Mouse (Mus musculus) liver, embryonic 11.5 days (tissue): Measurements from ENCODE around the gene Fam102a. TPM values are rescaled to one million over a fixed set of nuclear protein-coding genes. Genes with fewer than 3 reads are reported as not detected.

Experiments used
- ATAC-seq: fragments of 200-750 bp; cut with Nextera tagmentation; replicated peaks from 2 replicates; pipeline ENCODE4 v1.8.0; 2017; ENCODE audit warnings: moderate number of reproducible peaks, mild to moderate bottlenecking, moderate TSS enrichment, moderate library complexity; ENCODE audit not compliant: low FRiP score
- DNase-seq: peaks from one replicate; pipeline ENCODE4 v3.0.0-alpha.2; 2017; ENCODE audit warnings: low spot score
- H3K27ac ChIP-seq: fragments of 300-500 bp; sonication (generic); 2 replicates; pipeline ENCODE4 v1.5.1; 2014; ENCODE audit warnings: mild to moderate bottlenecking, low read depth, low read length, control low read depth
- H3K27me3 ChIP-seq: fragments of 300-500 bp; sonication (generic); replicated peaks from 2 replicates; pipeline ENCODE4 v1.6.1; 2014; ENCODE audit warnings: low read length, mixed read lengths; ENCODE audit not compliant: control insufficient read depth, insufficient read depth
- H3K36me3 ChIP-seq: fragments of 300-500 bp; sonication (generic); 2 replicates; pipeline ENCODE4 v1.6.1; 2014; ENCODE audit warnings: mild to moderate bottlenecking, low read length, moderate library complexity, mixed read lengths; ENCODE audit not compliant: control insufficient read depth, insufficient read depth
- H3K4me1 ChIP-seq: fragments of 300-500 bp; sonication (generic); replicated peaks from 2 replicates; pipeline ENCODE4 v1.6.1; 2014; ENCODE audit warnings: low read length, mixed read lengths; ENCODE audit not compliant: control insufficient read depth, insufficient read depth
- H3K4me2 ChIP-seq: fragments of 300-500 bp; sonication (generic); 2 replicates; pipeline ENCODE4 v1.6.1; 2014; ENCODE audit warnings: mild to moderate bottlenecking, control low read depth, moderate library complexity
- H3K4me3 ChIP-seq: fragments of 300-500 bp; sonication (generic); 2 replicates; pipeline ENCODE4 v1.5.1; 2014; ENCODE audit warnings: low read depth, low read length, control low read depth
- H3K9ac ChIP-seq: fragments of 300-500 bp; sonication (generic); 2 replicates; pipeline ENCODE4 v1.6.1; 2014; ENCODE audit warnings: low read depth, low read length, control low read depth
- H3K9me3 ChIP-seq: fragments of 300-500 bp; sonication (generic); 2 replicates; pipeline ENCODE4 v1.6.1; 2016; ENCODE audit warnings: low read length, inconsistent platforms, mixed read lengths; ENCODE audit not compliant: control insufficient read depth
- WGBS: fragments of 180-500 bp; shearing (Covaris S2); extraction: QIAGEN DNeasy Blood & Tissue Kit; methylation state at CpG from one replicate; pipeline ENCODE4 v1.1.7; 2014; 5-methylcytosine and 5-hydroxymethylcytosine counted together
- polyA plus RNA-seq: library from polyadenylated mRNA; unstranded; fragments of >200 nt; fragmentation: Nextera tagmentation; extraction: Ambion mirVana; gene quantifications from 2 replicates; pipeline ENCODE4 v1.2.1, GENCODE M21; 2014

Fam102a gene
- polyA plus RNA-seq, 1 experiment from 2014 or later, result 6.5 TPM

- DNase-seq, result no peak
- ATAC-seq, result no peak
- 64% methylated on average over 7 of the region's 7 CpGs for WGBS
- Histone ChIP-seq H3K4me1 (peaks cover 11% of the 10 kb centered on the region), H3K27ac (no peak overlapping the region), H3K9me3 (no peaks in the 10 kb centered on the region), H3K4me3 (no peak overlapping the region), H3K9ac (no peak overlapping the region), H3K4me2 (no peak overlapping the region), H3K36me3 (no peaks in the 10 kb centered on the region), H3K27me3 (no peaks in the 10 kb centered on the region)
Measured at GRCm38 (mm10) chr2:32556019-32556418, 20.9 kb downstream of the Fam102a start.

GRCm38 (mm10) chr2:32559570-32559969 lies 24.4 kb downstream of the Fam102a start:
- Histone ChIP-seq H3K27ac (no peak overlapping the region), H3K4me3 (no peak overlapping the region), H3K4me2 (no peak overlapping the region), H3K9me3 (no peaks in the 10 kb centered on the region), H3K27me3 (no peaks in the 10 kb centered on the region), H3K4me1 (peaks cover 11% of the 10 kb centered on the region), H3K9ac (no peak overlapping the region), H3K36me3 (0 out of 2 replicates have a peak, but pooled peaks cover 2% of the 10 kb centered on the region)
- DNase-seq, result no peak
- WGBS, result 83% methylated on average over 5 of the region's 5 CpGs
- no peak for ATAC-seq

- H3K27me3 ChIP-seq, result no peaks in the 10 kb centered on the region
- DNase-seq, result no peak
- H3K36me3 ChIP-seq, result peaks cover 9% of the 10 kb centered on the region
- no peak for ATAC-seq
- H3K27ac ChIP-seq, result no peak overlapping the region
- no peaks in the 10 kb centered on the region for H3K9me3 ChIP-seq
- no peak overlapping the region for H3K9ac ChIP-seq
- no peak overlapping the region for H3K4me2 ChIP-seq
- H3K4me3 ChIP-seq, result no peak overlapping the region
- WGBS, result 38% methylated on average over 4 of the region's 4 CpGs
- H3K4me1 ChIP-seq, result peaks cover under 1% of the 10 kb centered on the region; the same call in 1 of the 2 replicates
Measured at GRCm38 (mm10) chr2:32566536-32567063, 31.5 kb downstream of the Fam102a start.

GRCm38 (mm10) chr2:32568149-32568548 lies 33.0 kb downstream of the Fam102a start:
- Histone ChIP-seq H3K9me3 (no peaks in the 10 kb centered on the region), H3K27me3 (no peaks in the 10 kb centered on the region), H3K4me3 (no peak overlapping the region), H3K9ac (no peak overlapping the region), H3K36me3 (peaks cover 10% of the 10 kb centered on the region), H3K4me2 (no peak overlapping the region), H3K27ac (no peak overlapping the region), H3K4me1 (peaks cover 6% of the 10 kb centered on the region; the same call in 1 of the 2 replicates)
- ATAC-seq, result no peak
- 71% methylated on average over 5 of the region's 5 CpGs for WGBS
- DNase-seq, result no peak

- peaks cover 6% of the 10 kb centered on the region; the same call in 1 of the 2 replicates for H3K4me1 ChIP-seq
- peaks cover 10% of the 10 kb centered on the region for H3K36me3 ChIP-seq
- H3K4me2 ChIP-seq, result no peak overlapping the region
- no peak overlapping the region for H3K9ac ChIP-seq
- H3K27ac ChIP-seq, result no peak overlapping the region
- H3K4me3 ChIP-seq, result no peak overlapping the region
- 91% methylated on average over 3 of the region's 3 CpGs for WGBS
- no peaks in the 10 kb centered on the region for H3K27me3 ChIP-seq
- H3K9me3 ChIP-seq, result no peaks in the 10 kb centered on the region
- DNase-seq (no peak), ATAC-seq (no peak)
Measured at GRCm38 (mm10) chr2:32568941-32569340, 33.8 kb downstream of the Fam102a start.

GRCm38 (mm10) chr2:32570698-32571494 lies 35.8 kb downstream of the Fam102a start, which contains the start of gene Dpm2:
Gene Dpm2, plus strand, starts transcription at chr2:32570858.
- no peaks in the 10 kb centered on the region for H3K9me3 ChIP-seq
- ATAC-seq (peak; percentile 76), DNase-seq (peak; percentile 85)
- 1% methylated on average over 36 of the region's 36 CpGs for WGBS
- peaks cover 7% of the 10 kb centered on the region for H3K27me3 ChIP-seq
- peak within 1 kb of the TSS; percentile 81 for H3K4me2 ChIP-seq
- peak within 1 kb of the TSS; percentile 71 for H3K27ac ChIP-seq
- H3K4me1 ChIP-seq, result peaks cover 14% of the 10 kb centered on the region
- H3K9ac ChIP-seq, result peak within 1 kb of the TSS; percentile 89
- peak within 1 kb of the TSS; percentile 92 for H3K4me3 ChIP-seq
- H3K36me3 ChIP-seq, result peaks cover 7% of the 10 kb centered on the region

- H3K4me2 ChIP-seq, result peak overlapping the region; percentile 81
- H3K27me3 ChIP-seq, result peaks cover 12% of the 10 kb centered on the region
- WGBS, result 90% methylated on average over 11 of the region's 11 CpGs
- no peak overlapping the region; the same call in 1 of the 2 replicates for H3K9ac ChIP-seq
- peaks cover 7% of the 10 kb centered on the region for H3K36me3 ChIP-seq
- H3K4me3 ChIP-seq, result no peak overlapping the region; the same call in 1 of the 2 replicates
- ATAC-seq (no peak), DNase-seq (no peak)
- peaks cover 14% of the 10 kb centered on the region for H3K4me1 ChIP-seq
- H3K9me3 ChIP-seq, result no peaks in the 10 kb centered on the region
- H3K27ac ChIP-seq, result no peak overlapping the region
Measured at GRCm38 (mm10) chr2:32572196-32572595, 37.1 kb downstream of the Fam102a start.

- ATAC-seq (no peak), DNase-seq (no peak)
- Histone ChIP-seq H3K4me1 (peaks cover 14% of the 10 kb centered on the region), H3K36me3 (0 out of 2 replicates have a peak, but pooled peaks cover 4% of the 10 kb centered on the region), H3K4me2 (peak within 1 kb of the TSS; percentile 79), H3K9ac (no peak within 1 kb of the TSS), H3K9me3 (no peaks in the 10 kb centered on the region), H3K27me3 (peaks cover 32% of the 10 kb centered on the region), H3K27ac (no peak within 1 kb of the TSS), H3K4me3 (peak within 1 kb of the TSS; percentile 42)
- WGBS, result 80% methylated on average over 6 of the region's 6 CpGs
Measured at GRCm38 (mm10) chr2:32574497-32574896, 39.4 kb downstream of the Fam102a start, which contains the start of gene Pip5kl1. Gene Pip5kl1, plus strand, starts transcription at chr2:32574797.
